Mouse (Mus musculus): ENCODE data around the gene Pabpn1l.

Gene Pabpn1l

DNA sequence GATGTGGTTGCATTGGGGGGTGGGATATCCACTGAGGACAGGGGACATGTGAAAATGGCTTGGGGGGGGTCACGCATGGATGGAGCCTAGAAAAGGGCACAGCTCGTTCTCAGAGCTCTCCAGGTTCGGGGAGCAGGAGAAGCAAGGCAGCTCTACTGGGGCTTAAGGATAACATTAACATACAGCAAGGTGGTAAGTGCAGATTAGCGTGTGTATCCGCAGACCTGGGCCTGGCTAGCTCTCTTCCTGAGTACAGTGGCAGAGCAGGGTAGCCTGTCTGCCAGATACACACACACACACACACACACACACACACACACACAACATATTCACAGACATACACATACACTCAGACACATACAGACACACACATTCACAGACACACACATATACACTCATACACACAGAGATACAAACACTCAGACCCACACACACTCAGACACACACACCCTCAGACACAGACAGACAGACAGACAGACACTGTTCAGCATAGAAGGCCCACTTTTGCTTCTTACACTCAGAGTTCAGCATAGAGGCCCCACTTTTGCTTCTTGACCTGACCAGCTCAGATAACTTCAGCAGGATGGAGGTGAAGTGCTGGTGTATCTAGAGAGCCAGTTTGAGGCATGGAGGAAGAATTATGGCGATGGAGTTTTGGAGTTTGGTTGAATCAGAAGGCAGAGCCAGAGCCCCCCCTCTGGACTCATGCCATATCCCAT is 3.7 kb downstream of the Pabpn1l start:
- DNase-seq (ENCODE audit: low read depth): no peak

DNA sequence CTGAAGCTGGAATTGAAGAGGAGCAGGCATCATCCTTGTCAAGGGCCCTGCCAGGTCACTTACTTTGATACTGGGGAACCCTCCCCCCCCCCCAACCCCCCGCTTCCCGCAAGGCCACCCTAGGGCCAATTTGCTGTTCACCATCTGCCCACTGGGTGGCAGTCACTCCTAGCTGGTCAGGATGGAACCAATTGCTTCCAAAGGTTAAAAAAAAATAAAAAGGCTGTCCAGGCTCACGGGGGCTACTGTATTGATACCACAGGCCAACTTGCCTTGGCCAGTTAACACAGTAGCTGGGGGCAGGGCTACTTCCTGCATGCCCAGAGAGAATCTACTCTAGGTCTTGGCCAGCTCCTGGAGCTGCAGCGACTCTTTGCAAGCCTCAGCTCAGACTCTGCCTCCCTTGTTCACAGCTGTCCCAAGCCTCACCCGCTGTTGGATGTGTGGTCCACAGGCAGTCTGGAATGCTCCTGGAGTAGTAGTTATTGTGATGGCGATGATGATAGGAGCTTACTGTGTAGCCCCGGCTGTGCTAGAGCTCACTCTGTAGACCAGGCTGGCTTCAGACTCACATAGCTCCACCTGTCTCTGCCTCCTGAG is 4.5 kb downstream of the Pabpn1l start:
- peak; percentile 57 for DNase-seq (ENCODE audit: low read depth)

DNA sequence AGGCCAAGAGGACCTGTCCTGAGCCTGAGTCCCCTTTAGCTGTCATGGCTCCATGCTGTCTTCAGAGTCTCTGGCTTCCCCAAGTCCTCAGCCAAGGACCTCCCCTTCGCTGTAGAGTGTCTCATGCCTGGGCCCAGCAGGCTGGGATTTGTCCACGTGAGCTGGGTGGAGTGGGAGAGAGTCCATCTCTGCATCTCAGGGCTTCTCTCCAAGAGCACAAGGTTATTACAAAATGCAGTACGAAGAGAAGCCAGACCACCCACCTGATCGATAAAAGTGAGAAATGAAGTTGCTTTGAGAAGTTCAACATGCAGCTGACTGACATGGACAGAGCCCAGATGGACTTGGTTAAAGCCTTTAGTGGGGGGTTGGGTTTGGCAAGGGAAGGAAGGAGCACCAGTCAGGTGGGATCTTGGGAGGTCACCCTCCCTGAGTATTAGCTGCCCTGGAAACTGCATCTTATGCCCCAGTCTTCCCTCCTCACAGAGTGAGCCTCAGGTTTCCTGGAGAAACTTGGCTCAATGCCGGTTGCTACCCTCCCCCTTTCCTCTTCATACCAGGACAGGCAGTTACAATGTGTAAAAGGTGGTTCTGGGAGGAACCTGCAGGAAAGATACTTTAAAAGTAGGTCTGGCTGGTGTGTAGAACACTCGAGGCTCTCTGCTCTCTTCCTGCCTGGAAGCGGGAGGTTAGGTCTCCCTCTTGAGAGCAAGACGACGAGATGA is 6.2 kb downstream of the Pabpn1l start:
- DNase-seq (ENCODE audit: low read depth): peak; percentile 8

DNA sequence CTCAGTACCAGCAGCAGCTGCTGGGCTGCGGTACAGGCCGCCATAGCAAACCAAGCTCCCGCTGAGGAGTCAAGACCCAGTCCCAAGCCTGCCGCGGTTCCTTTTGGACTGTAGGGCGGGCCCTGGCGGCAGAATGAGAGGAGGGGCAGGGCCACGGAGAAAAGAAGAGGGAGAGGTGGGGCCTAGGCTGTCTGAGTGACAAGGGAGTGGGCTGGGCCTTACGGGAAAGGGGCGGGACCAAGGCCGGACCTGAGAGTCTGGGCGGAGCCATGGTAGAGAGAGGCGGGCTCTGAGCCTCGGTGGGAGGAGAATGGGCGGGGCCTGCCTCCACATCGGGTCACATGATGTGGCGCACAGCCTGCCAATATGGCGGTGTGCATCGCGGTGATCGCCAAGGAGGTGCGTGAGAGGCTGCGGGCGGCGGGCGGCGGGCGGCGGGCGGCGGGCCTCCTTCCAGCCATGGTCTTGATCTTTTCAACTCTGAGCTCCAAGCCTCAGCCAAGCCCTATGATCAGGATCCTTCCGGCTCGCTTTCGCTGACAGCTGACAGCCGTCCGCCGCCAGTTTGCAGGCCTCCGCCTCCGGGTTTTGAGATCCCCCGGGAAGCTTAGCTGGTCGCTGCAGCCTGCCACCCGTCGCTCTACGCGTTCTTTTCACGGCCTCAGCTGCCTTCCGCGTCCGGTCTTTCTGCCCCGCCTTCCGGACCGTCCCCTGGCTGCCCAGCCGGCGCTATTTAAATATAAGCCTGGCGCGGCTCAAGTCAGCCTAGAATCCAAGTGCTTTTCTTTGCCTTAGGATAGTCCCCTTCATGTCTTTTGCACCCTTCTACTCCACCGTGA is 11.0 kb downstream of the Pabpn1l start, which contains the start of the genes Galns and Trappc2l:
Gene Galns (minus strand): TSS at position 169 of the 839 bp plus-strand sequence.
Gene Trappc2l (plus strand): TSS at position 346 of the 839 bp plus-strand sequence.
- peak; percentile 93 for DNase-seq (ENCODE audit: low read depth)

DNA sequence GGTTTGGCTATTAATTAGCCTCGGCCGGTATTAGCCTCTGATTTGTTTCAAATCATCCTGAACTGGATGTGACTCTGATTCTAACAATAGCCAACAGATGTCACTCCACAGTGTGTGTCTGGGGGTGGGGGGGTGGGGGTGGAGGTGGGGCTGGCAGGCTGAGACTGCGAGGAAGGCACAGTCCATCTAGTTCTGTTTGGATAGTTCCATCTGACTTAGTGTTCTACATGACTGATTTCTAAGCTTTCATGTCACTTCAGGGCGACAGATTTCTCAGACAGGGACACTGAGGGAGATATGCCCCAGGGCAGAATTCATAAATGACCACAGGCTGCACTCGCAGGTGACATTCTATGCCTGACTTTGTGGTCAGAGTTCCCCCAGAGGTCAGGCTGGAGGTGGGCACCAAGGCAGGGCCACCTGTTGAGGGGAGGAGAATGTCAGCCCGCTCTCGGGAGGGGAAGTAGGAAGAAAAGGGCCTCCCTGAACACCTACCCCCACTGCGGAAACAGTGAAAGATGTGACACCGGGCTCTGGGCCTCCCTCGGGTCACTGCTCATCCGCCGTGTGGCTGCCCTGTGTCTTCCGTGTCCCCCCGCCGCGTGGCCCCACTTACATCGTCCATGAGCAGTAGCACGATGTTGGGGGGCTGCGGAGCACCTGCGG is 11.8 kb downstream of the Pabpn1l start:
- DNase-seq (ENCODE audit: low read depth): no peak

DNA sequence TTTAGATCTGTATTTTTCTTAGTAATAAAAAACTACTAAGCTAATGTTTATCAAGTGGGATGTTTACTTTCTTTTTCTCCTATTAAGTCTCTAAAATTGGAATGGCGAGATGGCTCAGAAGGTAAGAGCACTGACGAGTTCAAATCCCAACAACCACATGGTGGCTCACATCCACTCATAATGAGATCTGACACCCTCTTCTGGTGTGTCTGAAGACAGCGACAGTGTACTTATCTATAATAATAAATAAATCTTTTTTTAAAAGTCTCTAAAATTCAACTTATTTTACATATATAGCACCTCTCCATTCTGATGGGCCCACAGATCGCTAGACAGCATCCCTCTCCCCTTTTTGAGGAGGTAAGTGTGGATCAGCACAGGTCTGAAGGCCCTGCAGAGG is 12.3 kb downstream of the Pabpn1l start:
- DNase-seq (ENCODE audit: low read depth): no peak

DNA sequence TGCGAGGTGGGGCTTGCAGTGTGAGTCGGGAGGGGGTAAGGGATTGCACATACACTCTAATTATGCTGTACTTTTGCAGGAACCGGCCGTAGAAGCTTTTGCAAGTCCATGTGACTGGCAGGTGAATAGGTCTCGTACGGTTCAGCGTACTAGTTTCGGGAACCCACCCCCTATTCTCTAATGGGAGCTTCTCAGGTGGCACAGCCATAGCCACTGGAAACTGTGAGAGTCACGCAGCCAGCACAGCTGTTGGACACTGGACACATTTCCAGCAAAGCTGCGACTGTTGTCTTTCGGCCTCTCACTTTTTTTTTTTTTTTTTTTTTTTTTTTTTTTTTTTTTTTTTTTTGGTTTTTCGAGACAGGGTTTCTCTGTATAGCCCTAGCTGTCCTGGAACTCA is 15.7 kb downstream of the Pabpn1l start:
- no peak for DNase-seq (ENCODE audit: low read depth)

DNA sequence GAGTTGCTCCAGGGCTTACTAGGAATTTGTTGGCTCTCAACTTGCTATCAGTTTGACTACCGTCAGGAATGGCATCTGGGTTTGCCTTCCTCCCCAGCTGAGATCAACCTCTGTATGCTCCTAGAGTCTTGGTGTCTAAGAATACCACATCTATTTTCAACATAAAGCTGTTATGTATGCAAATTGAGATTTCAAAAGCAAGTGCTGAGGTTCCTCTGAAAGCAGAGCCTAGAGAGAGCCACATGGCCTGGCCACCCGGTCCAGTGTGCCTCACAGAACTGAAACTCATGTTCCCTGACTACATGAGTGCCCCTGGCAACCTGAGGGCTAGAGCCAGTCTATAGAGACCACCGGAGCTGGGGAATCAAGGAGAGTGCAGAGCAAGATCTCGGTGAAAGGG is 17.2 kb downstream of the Pabpn1l start:
- no peak for DNase-seq (ENCODE audit: low read depth)

DNA sequence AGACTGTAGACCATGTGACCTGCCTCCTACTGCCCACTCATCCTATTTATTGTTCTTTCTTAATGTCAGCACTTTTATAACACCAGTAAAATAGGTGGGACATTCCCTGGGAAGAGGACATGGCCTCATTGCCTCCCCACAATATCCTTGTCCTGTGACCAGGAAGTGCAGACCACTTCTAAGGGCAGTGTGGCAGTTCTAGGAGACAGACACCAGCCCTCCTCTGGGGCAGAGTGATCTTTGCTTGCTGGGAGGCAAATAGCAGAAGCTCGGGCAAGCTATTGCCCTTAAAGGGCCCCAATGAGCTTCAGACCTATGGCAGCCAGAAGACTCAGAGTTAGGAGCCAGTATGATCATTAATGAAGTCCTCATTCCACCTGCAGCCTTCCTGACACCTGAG is 17.9 kb downstream of the Pabpn1l start:
- DNase-seq (ENCODE audit: low read depth): no peak

DNA sequence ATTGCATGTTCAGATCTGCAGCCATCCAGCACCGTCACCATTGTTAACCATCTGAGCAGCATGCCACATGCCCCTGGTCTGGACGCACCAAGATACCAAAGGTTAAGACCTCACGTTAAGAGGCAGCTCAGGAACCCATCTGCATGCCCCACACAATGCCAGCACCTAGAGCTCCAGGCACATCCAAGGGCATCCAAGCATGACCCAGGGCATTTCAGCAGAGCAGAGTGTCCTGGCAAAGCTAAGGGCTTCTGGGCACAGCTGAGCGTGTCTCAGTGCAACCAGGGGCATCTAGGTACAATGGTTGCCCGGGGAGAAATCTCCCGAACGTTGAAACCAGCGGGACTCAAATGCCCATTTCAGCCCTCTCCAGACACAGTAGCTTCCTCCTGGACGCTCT is 21.9 kb downstream of the Pabpn1l start:
- DNase-seq (ENCODE audit: low read depth): no peak

DNA sequence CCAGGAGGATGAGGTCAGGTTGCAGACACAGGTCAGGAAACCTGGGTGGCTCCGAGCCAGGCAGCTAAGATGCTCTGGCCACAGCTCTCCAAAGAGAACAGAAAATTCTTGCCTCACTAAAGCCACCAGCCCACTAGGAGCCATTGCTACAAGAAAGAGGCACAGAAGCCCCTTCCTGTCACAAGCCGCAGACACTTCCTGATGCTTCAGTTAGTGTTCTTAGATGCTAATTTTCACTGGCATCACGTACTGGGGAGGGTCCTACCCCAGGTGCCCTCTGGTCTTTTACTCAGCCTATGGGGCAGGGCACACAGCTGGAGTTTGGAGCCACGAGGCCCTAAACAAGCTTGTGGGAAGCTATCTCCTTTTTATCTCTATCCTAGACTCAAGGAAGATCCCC is 26.5 kb downstream of the Pabpn1l start:
- DNase-seq (ENCODE audit: low read depth): no peak

DNA sequence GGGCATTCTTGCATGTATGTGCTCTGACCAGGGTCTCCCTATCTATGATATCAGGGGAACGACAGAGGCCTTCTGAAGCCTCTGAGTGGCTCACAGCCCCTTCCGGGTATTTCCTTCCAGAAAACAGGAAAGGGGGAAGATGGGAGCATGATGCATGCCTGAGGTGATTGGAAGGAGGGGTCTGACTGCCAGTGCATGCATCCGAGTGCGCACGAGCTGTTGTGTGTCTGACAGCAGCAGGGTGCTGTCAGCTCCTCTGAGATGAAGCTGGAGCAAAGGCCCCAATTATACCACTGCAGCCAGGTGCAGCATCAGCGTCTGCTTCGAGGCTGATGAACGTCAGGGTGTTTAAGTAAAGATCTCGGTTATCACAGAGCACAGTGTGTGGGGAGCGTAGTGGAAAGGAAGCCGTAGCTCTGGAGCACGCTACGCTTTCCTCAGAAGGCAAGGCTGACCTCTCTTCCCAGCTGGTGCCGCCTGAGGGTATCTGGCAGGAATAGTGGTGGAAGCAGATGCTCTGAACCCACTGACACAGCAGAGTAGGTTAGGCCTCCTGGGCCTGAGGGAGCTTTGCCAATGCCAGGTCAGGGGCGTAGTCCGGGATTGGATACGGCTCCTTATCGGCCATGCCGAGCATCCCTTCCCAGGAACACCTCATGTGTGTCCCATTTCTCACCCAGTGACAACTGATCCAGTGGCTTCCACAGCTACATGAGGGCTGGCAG is 28.6 kb downstream of the Pabpn1l start:
- no peak for DNase-seq (ENCODE audit: low read depth)

DNA sequence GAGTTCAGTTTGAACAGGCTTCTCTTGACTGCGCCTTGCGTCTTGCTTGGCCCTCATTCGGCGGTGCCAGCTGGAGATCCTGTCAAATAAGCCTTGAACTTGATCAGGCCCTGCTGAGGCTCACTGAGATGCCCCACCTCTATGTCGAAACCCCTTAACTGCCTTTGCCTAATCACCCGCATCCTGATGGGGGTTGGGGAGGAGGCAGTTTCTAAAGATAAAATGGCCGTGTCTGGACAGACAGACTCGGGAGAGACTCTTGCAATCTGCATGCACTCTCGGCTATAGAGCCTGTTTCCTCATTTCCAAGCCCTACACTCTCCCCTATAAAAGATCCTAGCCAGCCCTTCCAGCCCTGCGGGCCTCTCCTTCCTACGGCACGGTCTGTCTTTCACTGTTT is 29.3 kb downstream of the Pabpn1l start:
- DNase-seq (ENCODE audit: low read depth): no peak

DNA sequence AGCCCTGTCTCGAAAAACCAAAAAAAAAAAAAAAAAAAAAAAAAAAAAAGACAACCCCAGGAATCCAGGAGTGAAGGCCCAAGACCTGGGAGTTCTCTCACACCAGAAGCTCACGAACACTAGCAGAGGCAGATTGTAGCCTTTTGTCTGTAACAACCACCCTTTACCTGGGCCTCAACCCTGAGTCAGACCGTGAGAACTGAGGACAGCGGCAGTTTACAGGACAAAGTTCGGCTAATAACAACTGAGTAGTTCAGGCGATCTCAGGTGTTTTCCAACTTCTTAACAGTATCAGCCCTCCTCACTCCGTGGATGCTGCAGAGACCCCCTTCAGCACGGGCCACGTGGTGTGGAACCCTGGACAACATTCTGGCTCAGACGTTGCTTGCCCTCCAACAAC is 35.8 kb downstream of the Pabpn1l start:
- no peak for DNase-seq (ENCODE audit: low read depth)

DNA sequence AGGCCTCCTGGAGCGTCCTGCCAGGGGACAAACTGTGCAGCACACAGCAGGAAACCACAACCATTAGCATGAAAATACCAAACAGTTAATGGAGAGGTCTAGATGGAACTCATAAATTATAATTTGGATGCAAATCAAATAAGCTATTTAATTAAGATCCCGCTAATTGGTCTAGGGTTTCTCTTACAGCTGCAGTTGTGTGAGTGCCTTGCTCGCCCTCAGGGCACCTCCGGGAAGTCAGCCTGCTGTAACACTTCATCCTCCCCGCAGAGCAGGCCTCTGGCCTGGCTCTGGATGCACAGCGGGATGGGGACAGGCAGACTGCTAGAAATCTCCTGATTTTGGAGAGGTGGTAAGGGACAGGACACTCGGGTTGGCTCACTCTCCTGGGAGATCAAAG is 36.4 kb downstream of the Pabpn1l start:
- no peak for DNase-seq (ENCODE audit: low read depth)

DNA sequence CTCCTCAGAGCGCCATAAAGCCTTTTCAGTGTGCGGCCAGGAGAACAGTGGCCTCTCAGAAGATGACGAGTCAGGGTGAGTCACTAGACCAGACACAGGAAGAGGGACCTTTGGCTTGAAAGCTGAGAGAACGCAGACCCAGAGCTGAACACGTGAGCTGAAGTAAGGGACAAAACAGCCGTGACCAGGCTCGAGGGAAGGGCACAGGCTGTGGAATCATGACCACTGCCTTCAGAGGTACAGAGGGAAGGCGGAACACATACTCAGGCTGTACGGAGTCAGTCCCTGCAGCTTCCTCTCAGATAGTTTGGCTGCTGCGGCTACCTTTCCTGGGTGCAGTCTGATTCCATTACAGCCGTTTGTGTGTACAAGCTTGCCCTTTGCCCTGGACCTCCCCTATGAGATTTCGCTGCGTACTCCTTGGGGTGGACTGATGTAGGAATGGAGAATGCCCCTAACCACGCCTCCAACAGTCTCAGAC is 37.1 kb downstream of the Pabpn1l start:
- peak; percentile 33 for DNase-seq (ENCODE audit: low read depth)

DNA sequence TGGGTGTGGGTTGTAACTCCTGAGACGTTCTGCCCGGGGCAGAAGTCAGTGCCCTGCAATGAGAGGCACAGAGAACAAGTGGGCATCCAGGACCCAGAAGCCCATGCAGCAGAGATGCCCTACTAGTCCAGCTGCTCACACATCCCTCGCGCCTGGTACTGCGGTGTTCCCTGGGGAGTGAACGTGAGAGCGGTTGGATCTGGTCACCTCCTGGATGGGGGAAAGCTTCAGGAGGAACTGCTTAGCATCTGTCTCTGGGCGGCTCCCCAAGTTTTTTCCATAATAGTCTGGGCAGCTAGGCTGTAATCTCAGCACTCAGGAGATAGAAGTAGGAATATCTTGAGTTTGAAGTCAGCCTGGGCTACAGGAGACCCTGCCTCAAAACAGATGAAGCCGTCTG is 37.6 kb downstream of the Pabpn1l start:
- DNase-seq (ENCODE audit: low read depth): no peak

DNA sequence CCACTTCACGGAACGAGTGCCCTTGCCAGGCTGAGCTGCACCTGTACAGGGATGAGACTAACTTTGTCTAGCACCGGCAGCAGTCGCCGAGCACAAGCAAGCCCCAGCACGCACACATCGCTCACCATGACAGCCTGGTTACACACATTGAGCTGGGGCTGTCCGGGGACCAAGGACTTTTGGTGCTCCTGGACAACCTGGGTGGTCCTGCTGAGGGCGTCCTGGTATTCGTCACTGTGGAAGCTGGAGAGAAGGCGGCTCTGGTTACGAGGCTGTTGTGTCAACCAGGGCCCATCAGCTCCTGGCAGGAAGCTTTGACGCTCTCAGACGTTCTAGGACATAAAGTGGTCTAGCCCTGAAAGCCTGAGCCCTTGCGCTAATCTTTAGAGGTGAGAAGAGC is 41.6 kb downstream of the Pabpn1l start:
- no peak for DNase-seq (ENCODE audit: low read depth)

DNA sequence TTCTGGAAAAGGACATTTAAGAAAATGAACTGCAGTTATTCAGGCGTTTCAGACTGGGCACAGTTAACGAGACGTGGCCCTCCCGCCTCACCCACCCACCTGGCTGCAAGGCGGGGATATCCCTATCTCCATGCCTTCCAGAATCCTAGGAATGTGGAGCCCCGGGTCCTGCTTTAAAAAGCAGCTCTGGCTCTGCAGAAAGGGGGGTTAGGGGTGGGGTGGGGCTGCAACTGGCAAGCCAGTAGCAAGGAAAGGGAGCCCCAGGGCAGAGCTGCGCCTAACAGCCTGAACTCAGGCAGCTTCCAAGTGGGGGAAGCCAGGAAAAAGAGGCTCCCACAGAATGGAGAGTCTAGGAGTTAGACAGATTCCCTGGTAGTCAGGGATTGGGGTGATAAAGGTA is 43.3 kb downstream of the Pabpn1l start:
- no peak for DNase-seq (ENCODE audit: low read depth)

DNA sequence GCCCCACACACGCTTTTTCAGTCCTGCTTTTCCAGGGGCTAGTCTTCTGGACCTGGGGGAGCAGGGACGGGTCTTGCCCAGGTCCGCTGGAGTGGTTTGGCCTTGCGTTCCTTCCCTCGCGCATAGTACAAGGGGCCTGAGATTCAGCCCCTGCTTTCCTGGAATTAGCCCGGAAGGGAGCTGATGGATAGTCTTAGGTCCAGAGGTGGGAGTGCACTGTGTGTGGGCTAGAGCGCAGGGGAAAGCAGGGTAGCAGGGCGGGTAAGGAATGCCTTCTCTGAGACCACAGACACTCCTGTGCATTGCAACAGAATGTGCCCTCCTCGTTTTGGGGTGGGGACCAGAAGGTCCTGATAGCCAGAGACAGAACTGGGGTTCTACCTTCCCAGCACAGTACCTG is 45.4 kb downstream of the Pabpn1l start:
- DNase-seq (ENCODE audit: low read depth): no peak

DNA sequence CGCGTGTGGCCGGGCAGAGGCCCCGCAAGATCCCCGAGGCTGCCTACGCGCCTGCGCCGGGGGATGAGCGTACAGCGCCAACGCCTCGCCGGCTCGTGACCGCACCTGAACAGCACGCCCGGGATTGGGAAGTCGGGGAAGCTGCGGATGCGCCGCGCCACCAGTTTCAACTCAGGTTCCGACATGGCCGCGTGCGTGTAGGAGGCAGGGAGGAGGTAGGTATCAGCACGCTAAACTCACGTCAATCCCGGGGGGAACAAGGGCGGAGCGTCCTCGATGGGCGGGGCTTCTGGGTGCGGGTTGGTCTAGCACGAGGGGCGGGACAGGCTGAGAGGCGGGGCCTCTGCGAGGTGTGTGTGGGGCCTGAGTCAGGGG is 45.9 kb downstream of the Pabpn1l start, which contains the start of gene Aprt:
Gene Aprt (minus strand): TSS at position 262 of the 375 bp plus-strand sequence.
- peak; percentile 82 for DNase-seq (ENCODE audit: low read depth)

Measured in fibroblast of lung, adult 2 months (primary cell).